Mouse (Mus musculus): ENCODE measurements around the gene Arhgap42. TPM values are rescaled to one million over a fixed set of nuclear protein-coding genes. Genes with fewer than 3 reads are reported as not detected.

Arhgap42 gene
- polyA plus RNA-seq, 1 experiment from 2014 or later: 23.5 TPM

DNA sequence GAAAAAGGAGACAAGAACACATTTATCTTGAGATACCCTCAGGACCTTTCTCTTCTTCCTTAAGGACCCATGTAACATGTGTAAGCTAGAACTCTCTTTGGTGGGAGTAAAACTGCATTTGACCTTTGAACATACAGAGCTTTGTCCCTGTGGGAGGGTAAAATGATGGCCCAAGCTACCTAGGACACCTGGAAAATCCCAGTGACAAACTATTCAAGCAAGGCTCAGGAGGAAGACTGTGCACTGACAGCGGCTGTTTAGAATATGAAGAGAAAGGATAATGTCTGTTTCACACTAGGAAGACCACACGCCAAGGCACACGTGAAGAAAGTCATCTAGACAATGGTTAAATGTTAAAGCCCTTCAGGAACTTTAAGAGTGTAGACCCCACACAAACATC is 211.0 kb downstream of the Arhgap42 start:
- Histone ChIP-seq H3K36me3 (no peaks in the 10 kb centered on the region), H3K9me3 (no peaks in the 10 kb centered on the region), H3K4me3 (no peak overlapping the region), H3K27me3 (ENCODE audit: insufficient read depth, poor library complexity, severe bottlenecking) (no peaks in the 10 kb centered on the region), H3K27ac (no peak overlapping the region), H3K4me1 (no peaks in the 10 kb centered on the region)
- 84% methylated on average over 3 of the region's 3 CpGs for WGBS
- DNase-seq (ENCODE audit: low spot score): no peak

DNA sequence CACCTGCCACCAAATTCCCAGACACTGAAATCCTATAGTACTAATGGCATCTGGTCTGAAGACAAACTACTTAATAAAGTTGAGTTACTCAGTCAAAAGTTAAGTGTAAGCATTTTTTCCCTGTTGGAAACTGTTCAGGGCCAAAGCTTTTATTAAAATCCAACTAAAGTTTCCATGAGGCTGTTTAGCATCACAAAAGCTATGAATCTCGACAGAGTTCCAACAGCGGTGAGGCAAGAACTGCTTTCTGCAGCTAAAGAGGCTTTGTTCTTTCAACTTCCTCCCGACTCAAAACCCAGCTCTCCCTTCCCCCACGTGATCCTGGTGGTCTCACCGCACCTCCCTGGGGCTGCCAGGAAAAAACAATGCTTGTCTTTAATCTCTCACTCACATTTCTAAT is 211.5 kb downstream of the Arhgap42 start:
- no peaks in the 10 kb centered on the region for H3K4me1 ChIP-seq
- 18% methylated on average over 5 of the region's 5 CpGs for WGBS
- no peaks in the 10 kb centered on the region for H3K9me3 ChIP-seq
- H3K36me3 ChIP-seq: no peaks in the 10 kb centered on the region
- no peak for DNase-seq (ENCODE audit: low spot score)
- H3K27me3 ChIP-seq (ENCODE audit: insufficient read depth, poor library complexity, severe bottlenecking): no peaks in the 10 kb centered on the region
- H3K4me3 ChIP-seq: no peak overlapping the region
- H3K27ac ChIP-seq: no peak overlapping the region

DNA sequence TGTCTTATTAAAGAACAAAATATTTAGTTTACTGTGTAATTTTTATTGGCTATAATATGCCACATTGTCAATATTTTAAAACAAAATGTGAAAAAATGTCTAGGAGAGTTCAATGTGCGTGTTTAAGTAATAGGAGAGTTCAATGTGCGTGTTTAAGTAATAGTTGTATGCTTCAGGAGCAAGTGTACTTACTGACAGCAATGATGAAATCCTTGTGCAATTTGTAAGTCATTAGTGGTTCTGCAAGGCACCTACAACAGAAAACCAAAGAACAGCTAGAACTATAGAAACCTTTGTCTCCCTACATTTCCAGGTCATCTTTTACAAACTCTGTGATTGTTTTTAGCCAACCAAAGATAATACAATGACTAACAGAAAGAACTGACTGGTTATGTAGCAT is 223.8 kb downstream of the Arhgap42 start:
- no peak for DNase-seq (ENCODE audit: low spot score)
- no peaks in the 10 kb centered on the region for H3K27me3 ChIP-seq (ENCODE audit: insufficient read depth, poor library complexity, severe bottlenecking)
- H3K4me1 ChIP-seq: no peaks in the 10 kb centered on the region
- no peaks in the 10 kb centered on the region for H3K9me3 ChIP-seq
- no peak overlapping the region for H3K27ac ChIP-seq
- peaks cover 3% of the 10 kb centered on the region; the same call in 1 of the 2 replicates for H3K36me3 ChIP-seq
- H3K4me3 ChIP-seq: no peak overlapping the region
- 93% methylated on average over 2 of the region's 2 CpGs for WGBS

DNA sequence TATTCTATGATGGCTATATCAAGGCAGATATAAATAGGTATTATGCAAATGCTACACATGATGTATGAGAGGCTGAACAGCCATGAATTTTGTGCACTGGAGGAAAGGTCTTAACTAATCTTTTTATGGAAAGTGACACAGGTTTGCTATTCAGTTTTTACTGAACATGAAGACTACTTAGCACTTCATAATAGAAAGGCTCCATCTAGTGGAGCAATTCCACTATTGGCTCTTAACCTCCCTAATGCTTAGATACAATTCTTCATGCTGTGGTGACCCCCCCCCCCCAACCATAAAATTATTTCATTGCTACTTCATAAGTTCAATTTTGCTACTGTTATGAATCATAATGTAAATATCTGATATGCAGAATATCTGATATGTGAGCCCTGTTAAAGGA is 237.7 kb downstream of the Arhgap42 start:
- no peak for DNase-seq (ENCODE audit: low spot score)
- H3K36me3 ChIP-seq: 0 out of 2 replicates have a peak, but pooled peaks cover 2% of the 10 kb centered on the region

DNA sequence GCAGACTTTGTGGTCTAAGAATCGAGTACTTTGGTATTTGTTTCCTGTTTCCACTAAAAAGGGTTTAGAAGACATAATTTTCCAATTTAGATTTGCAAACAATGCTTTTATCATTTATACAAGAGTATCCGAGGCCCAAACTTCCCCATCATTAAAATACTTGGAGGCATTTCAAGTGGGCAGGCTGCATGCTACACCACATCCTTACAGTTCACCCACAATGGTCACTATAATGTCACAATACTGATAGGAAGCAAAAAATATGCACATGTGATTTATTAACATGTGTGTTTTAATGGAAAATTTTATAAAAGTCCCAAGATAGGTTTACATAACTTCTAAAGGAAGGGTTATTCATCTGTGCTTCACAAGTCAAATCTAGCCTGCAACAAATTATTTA is 242.4 kb downstream of the Arhgap42 start:
- no peak for DNase-seq (ENCODE audit: low spot score)
- Histone ChIP-seq H3K27me3 (ENCODE audit: insufficient read depth, poor library complexity, severe bottlenecking) (no peaks in the 10 kb centered on the region), H3K36me3 (0 out of 2 replicates have a peak, but pooled peaks cover 2% of the 10 kb centered on the region), H3K4me3 (no peak overlapping the region), H3K4me1 (no peaks in the 10 kb centered on the region), H3K9me3 (no peaks in the 10 kb centered on the region), H3K27ac (no peak overlapping the region)
- whole genome bisulfite sequencing: 83% methylated on average over 2 of the region's 2 CpGs

More for the DNA sequence above, 237.7 kb downstream of the Arhgap42 start:
- no peaks in the 10 kb centered on the region for H3K9me3 ChIP-seq
- H3K27me3 ChIP-seq (ENCODE audit: insufficient read depth, poor library complexity, severe bottlenecking): no peaks in the 10 kb centered on the region
- no peak overlapping the region for H3K4me3 ChIP-seq
- no peak overlapping the region for H3K27ac ChIP-seq
- H3K4me1 ChIP-seq: no peaks in the 10 kb centered on the region

DNA sequence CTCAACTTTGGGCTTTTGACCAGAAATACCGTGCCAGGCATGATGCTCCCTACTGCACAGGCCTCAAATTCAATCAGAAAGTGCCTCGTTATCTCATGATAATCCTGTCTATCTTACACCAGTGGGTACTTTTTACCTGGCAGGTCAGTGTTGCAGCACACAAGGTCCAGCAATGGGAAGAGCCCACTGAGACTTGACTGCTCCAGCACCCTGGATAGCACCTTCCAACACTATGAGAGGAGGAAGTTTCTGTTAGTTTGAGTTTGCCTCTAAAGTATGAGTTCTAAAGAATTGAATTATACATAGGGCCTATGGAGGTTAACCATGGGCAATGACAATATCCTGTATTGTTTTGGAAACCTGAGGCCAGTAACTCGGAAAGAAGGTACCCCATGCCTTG is 256.6 kb downstream of the Arhgap42 start:
- no peak for DNase-seq (ENCODE audit: low spot score)
- Histone ChIP-seq H3K27me3 (ENCODE audit: insufficient read depth, poor library complexity, severe bottlenecking) (no peaks in the 10 kb centered on the region), H3K36me3 (no peaks in the 10 kb centered on the region), H3K27ac (no peak overlapping the region), H3K4me1 (no peaks in the 10 kb centered on the region), H3K4me3 (no peak overlapping the region), H3K9me3 (no peaks in the 10 kb centered on the region)
- 70% methylated on average over 3 of the region's 3 CpGs for WGBS

DNA sequence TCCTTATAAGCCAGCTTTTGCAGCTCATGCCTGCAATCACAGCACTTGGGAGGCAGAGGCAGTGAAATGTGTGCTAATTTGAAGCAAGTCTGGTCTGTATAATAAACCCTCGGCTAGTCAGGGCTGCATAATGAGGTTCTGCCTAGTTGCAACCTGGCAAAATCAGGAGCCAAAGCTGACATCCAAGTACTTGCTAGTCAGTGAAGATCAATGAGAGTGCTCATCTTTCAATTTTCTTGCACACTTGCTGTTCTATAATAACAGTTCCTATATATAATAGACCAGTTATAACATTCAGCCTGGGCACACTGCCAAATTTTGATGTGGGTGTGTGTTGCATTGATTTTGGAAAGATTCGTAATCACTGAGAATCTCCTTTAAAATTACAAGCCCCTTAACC is 261.1 kb downstream of the Arhgap42 start:
- WGBS: 66% methylated on average over 2 of the region's 2 CpGs
- no peak for DNase-seq (ENCODE audit: low spot score)
- H3K27me3 ChIP-seq (ENCODE audit: insufficient read depth, poor library complexity, severe bottlenecking): no peaks in the 10 kb centered on the region
- no peak overlapping the region for H3K27ac ChIP-seq
- no peaks in the 10 kb centered on the region for H3K36me3 ChIP-seq
- H3K4me3 ChIP-seq: no peak overlapping the region
- H3K9me3 ChIP-seq: no peaks in the 10 kb centered on the region
- no peaks in the 10 kb centered on the region for H3K4me1 ChIP-seq

DNA sequence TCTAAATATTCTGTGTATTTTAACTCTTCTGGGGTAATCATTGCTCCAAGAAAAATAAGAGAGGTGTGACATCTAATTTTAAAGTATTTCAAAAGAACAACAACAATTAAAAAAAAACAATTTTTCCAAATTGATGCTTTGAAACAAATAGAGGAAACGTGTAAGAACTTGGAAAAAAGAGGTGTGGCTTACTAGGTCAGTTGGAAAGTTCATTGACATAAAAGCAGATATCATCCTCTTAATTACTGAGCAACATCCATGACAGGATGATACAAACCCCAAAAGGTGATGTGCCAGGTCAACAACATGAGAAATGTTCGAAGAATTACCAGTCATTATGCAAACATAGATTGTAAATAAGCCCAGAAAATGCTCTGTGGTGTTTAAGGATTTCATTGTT is 267.4 kb downstream of the Arhgap42 start, which contains the start of gene Gm16485:
Gene Gm16485, plus strand, starts transcription at position 301 of the 400 bp plus-strand sequence.
- no peaks in the 10 kb centered on the region for H3K9me3 ChIP-seq
- H3K27me3 ChIP-seq (ENCODE audit: insufficient read depth, poor library complexity, severe bottlenecking): no peaks in the 10 kb centered on the region
- 71% methylated on average over 2 of the region's 2 CpGs for WGBS
- no peaks in the 10 kb centered on the region for H3K4me1 ChIP-seq
- DNase-seq (ENCODE audit: low spot score): no peak
- H3K4me3 ChIP-seq: no peak within 1 kb of the TSS
- H3K36me3 ChIP-seq: no peaks in the 10 kb centered on the region
- H3K27ac ChIP-seq: no peak within 1 kb of the TSS

DNA sequence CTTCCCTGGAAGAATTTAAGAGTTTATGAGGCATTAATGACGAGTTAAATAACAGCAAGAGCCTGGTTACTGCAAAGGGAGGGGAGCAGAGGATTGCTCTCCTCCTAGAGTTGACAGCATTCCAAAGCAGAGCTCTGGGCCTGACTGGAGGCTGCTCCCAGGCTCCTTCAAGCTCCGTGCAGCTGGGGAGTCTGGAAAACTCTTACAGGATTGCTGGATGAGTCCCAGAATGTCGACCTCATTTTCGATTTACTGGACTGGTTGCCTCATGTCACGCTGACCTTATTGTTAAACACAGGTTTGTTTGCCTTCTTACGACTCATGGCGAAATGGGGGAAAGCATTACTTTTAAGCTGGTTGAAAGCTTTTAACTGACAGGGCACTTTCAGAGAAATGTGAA is 268.7 kb downstream of the Arhgap42 start:
- H3K4me1 ChIP-seq: no peaks in the 10 kb centered on the region
- no peak for DNase-seq (ENCODE audit: low spot score)
- no peaks in the 10 kb centered on the region for H3K36me3 ChIP-seq
- WGBS: 71% methylated on average over 7 of the region's 7 CpGs
- H3K9me3 ChIP-seq: no peaks in the 10 kb centered on the region
- H3K27ac ChIP-seq: no peak overlapping the region
- H3K27me3 ChIP-seq (ENCODE audit: insufficient read depth, poor library complexity, severe bottlenecking): no peaks in the 10 kb centered on the region
- H3K4me3 ChIP-seq: no peak overlapping the region

DNA sequence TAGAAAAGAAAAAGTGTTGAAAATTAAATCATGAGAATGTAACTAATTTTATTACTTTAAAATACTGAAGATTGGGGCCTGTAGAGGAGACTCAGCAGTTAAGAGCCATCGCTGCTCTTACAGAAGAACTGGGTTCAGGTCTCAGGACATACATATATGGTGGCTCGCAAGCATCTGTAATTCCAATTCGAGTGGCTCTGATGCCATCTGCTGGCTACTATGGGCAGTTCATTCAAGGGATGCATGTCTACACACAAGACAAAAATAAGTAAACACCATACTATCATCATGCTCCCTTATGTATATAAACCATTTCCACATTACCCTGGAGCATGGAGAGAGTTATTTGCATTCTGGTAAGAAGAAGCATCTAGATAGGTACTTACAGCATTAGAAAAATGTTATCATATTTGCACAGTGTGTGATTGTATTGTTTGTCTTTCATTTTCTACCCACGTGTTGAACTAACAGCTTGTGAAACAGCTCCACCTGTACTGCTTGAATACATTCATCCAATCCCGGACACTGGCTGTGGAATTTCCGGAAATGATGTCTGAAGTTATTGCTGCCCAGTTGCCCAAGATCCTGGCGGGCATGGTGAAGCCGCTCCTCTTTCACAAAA is 274.3 kb downstream of the Arhgap42 start:
- Histone ChIP-seq H3K27ac (no peak overlapping the region), H3K36me3 (no peaks in the 10 kb centered on the region), H3K9me3 (no peaks in the 10 kb centered on the region), H3K4me1 (no peaks in the 10 kb centered on the region), H3K4me3 (no peak overlapping the region), H3K27me3 (ENCODE audit: insufficient read depth, poor library complexity, severe bottlenecking) (no peaks in the 10 kb centered on the region)
- no peak for DNase-seq (ENCODE audit: low spot score)
- WGBS: 61% methylated on average over 8 of the region's 8 CpGs

DNA sequence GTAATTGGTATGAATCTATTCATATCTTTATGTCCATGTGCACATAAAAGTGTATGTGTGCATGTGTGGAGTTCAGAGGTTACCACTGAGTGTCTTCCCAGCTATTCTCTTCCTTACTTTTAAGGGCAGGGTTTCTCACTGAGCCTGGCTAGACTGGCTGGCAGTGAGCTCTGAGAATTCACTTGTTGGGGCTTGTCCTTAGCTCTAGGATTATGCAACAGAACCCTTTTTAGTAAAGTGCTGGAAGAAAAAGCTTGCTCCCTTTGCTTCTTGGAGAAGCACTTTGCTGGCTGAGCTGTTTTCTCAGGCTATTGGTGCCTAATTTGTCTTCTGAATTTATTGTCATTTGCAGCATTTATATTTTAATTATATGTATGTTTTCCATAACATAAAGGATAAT is 285.6 kb downstream of the Arhgap42 start:
- H3K9me3 ChIP-seq: no peaks in the 10 kb centered on the region
- H3K4me3 ChIP-seq: no peak overlapping the region
- no peaks in the 10 kb centered on the region for H3K4me1 ChIP-seq
- no peaks in the 10 kb centered on the region for H3K27me3 ChIP-seq (ENCODE audit: insufficient read depth, poor library complexity, severe bottlenecking)
- no peak for DNase-seq (ENCODE audit: low spot score)
- H3K27ac ChIP-seq: no peak overlapping the region
- H3K36me3 ChIP-seq: no peaks in the 10 kb centered on the region
